Mouse (Mus musculus) left cerebral cortex, postnatal 10 days (tissue): ENCODE measurements at regions not wholly inside any gene's neighbourhood (a gene's known extent, or its start where the extent isn't known, plus 50 kb on each side); places are given as distances from the start of the nearest gene placed in this dataset.

Source experiments
- DNase-seq, 2 experiments: peaks; one replicate each; pipeline ENCODE4 v3.0.0; 2021 to 2022; ENCODE audit warnings: low spot score in 2 of 2, mixed read lengths in 1 of 2; ENCODE audit errors: extremely low spot score in 1 of 2
- intact Hi-C: fragments of 180-260 bp; cut with DNase I; formaldehyde crosslinking; loops from one replicate; pipeline ENCODE4 v1.15.1; 2025

- no peak for DNase-seq
- intact Hi-C loops = no loop called here
Measured at GRCm38 (mm10) chr1:137176696-137177095, 216.4 kb upstream of the Nr5a2 start.

- intact Hi-C loops = no loop called here
- DNase-seq = no peak
Measured at GRCm38 (mm10) chr1:137174081-137174480, 213.8 kb upstream of the Nr5a2 start.

GRCm38 (mm10) chr1:137172128-137172527, 211.9 kb upstream of the Nr5a2 start:
- intact Hi-C loops = no loop called here
- DNase-seq = no peak

GRCm38 (mm10) chr1:137171451-137171850, 211.2 kb upstream of the Nr5a2 start:
- DNase-seq = no peak
- intact Hi-C loops = no loop called here

GRCm38 (mm10) chr1:137147891-137148290, 187.6 kb upstream of the Nr5a2 start:
- no peak for DNase-seq
- intact Hi-C loops = no loop called here

GRCm38 (mm10) chr1:137141879-137142570, 181.8 kb upstream of the Nr5a2 start:
- DNase-seq = no peak
- intact Hi-C loops = no loop called here

GRCm38 (mm10) chr1:137141372-137141771, 181.1 kb upstream of the Nr5a2 start:
- DNase-seq = no peak
- intact Hi-C loops = no loop called here

- intact Hi-C loops = no loop called here
- DNase-seq = no peak
Measured at GRCm38 (mm10) chr1:137136156-137136555, 175.9 kb upstream of the Nr5a2 start.

- intact Hi-C loops = no loop called here
- DNase-seq = no peak
Measured at GRCm38 (mm10) chr1:137133734-137134133, 173.5 kb upstream of the Nr5a2 start.

GRCm38 (mm10) chr1:137130264-137130663, 170.0 kb upstream of the Nr5a2 start:
- intact Hi-C loops = no loop called here
- DNase-seq = no peak

GRCm38 (mm10) chr1:137129116-137129515, 168.9 kb upstream of the Nr5a2 start:
- no peak for DNase-seq
- intact Hi-C loops = no loop called here

GRCm38 (mm10) chr1:137117866-137118265, 157.6 kb upstream of the Nr5a2 start:
- no peak for DNase-seq
- intact Hi-C loops = no loop called here

GRCm38 (mm10) chr1:137106444-137106843, 146.2 kb upstream of the Nr5a2 start:
- intact Hi-C loops = no loop called here

GRCm38 (mm10) chr1:137091762-137092161, 131.5 kb upstream of the Nr5a2 start:
- DNase-seq = peak in 1 of 2 experiments; percentile 40
- intact Hi-C loops = no loop called here

More at GRCm38 (mm10) chr1:137106444-137106843, 146.2 kb upstream of the Nr5a2 start:
- no peak for DNase-seq

- intact Hi-C loops = no loop called here
Measured at GRCm38 (mm10) chr1:137088148-137088547, 127.9 kb upstream of the Nr5a2 start.

GRCm38 (mm10) chr1:137086766-137087165, 126.5 kb upstream of the Nr5a2 start:
- intact Hi-C loops = no loop called here
- no peak for DNase-seq

More at GRCm38 (mm10) chr1:137088148-137088547, 127.9 kb upstream of the Nr5a2 start:
- DNase-seq = no peak

GRCm38 (mm10) chr1:137083500-137083899, 123.3 kb upstream of the Nr5a2 start:
- DNase-seq = no peak
- intact Hi-C loops = no loop called here

GRCm38 (mm10) chr1:137079401-137080003, 119.3 kb upstream of the Nr5a2 start:
- DNase-seq = no peak
- intact Hi-C loops = no loop called here

GRCm38 (mm10) chr1:137074787-137075186, 114.5 kb upstream of the Nr5a2 start:
- intact Hi-C loops = no loop called here
- DNase-seq = peak; percentile 21 to 74

GRCm38 (mm10) chr1:137073857-137074572, 113.8 kb upstream of the Nr5a2 start:
- DNase-seq = peak in 1 of 2 experiments; percentile 26
- intact Hi-C loops = no loop called here
